Comparison of ENCODE assay signal across 27 mouse cellular contexts in genomic region chr2:66656430-66656829, GRCm38 (mm10). TPM values are rescaled to one million over a fixed set of nuclear protein-coding genes. Genes with fewer than 3 reads are reported as not detected.
DNase-seq lines count a peak whose midpoint lies in the region; ATAC-seq and TF ChIP-seq lines count a peak whose summit lies in the region.
"Had no signal": no experiment of that assay in that cellular context is flagged by ENCODE, and none has a peak within 500 bp of the region (broad histone marks: within the 10 kb centered on the region; RNA-seq: fewer than 3 reads in every experiment).

No protein-coding gene starts in this region.

- no peaks in the 10 kb centered on the region for H3K9me3 ChIP-seq in hindbrain, embryonic 11.5 days (ENCODE audit: control insufficient read depth, low read length)
- no peaks in the 10 kb centered on the region for H3K9me3 ChIP-seq in hindbrain, postnatal 0 days (ENCODE audit: low read length)
- peaks cover 20% of the 10 kb centered on the region for H3K9me3 ChIP-seq in megakaryocyte, embryonic 14.5 days
- H3K9me3 ChIP-seq: embryonic facial prominence, embryonic 13.5 days; embryonic facial prominence, embryonic 15.5 days; forebrain, embryonic 10.5 days; forebrain, embryonic 12.5 days had no signal

- H3ac ChIP-seq in C2C12 (ENCODE audit: control insufficient read depth, insufficient read length, low read depth) (no peak overlapping the region), myocyte (ENCODE audit: control insufficient read depth, insufficient read length) (no peak overlapping the region)

- H3K27me3 ChIP-seq in hindbrain, embryonic 11.5 days (ENCODE audit: control insufficient read depth, insufficient read depth, low read length), result no peaks in the 10 kb centered on the region
- H3K27me3 ChIP-seq in hindbrain, postnatal 0 days (ENCODE audit: insufficient read depth, low read length), result no peaks in the 10 kb centered on the region
- no peaks in the 10 kb centered on the region for H3K27me3 ChIP-seq in megakaryocyte, embryonic 14.5 days (replicated peaks)
- H3K27me3 ChIP-seq in C2C12 (ENCODE audit: control insufficient read depth, insufficient read depth, insufficient read length) (no peaks in the 10 kb centered on the region), myocyte (ENCODE audit: control insufficient read depth, insufficient read depth, insufficient read length) (no peaks in the 10 kb centered on the region)
- H3K27me3 ChIP-seq: embryonic facial prominence, embryonic 13.5 days; embryonic facial prominence, embryonic 15.5 days; forebrain, embryonic 12.5 days had no signal

- WGBS in hindbrain, embryonic 11.5 days, result 85% methylated on average over 3 of the region's 3 CpGs
- 94% methylated on average over 3 of the region's 3 CpGs for WGBS in hindbrain, postnatal 0 days

- no peak for TF ChIP-seq CTCF in hindbrain, postnatal 0 days (IDR thresholded peaks at IDR 0.05; ENCODE audit: low read depth)
- no peak for TF ChIP-seq CTCF in C2C12 (IDR thresholded peaks at IDR 0.05; ENCODE audit: control insufficient read depth, insufficient read depth, insufficient read length)

- ATAC-seq in hindbrain, embryonic 11.5 days (ENCODE audit: low FRiP score), result 0 out of 2 replicates have a peak, but pooled peaks have one; percentile 30
- ATAC-seq in hindbrain, postnatal 0 days, result no peak
- ATAC-seq in megakaryocyte, adult 5-6 weeks (ENCODE audit: poor library complexity, severe bottlenecking), result no peak
- ATAC-seq: forebrain, embryonic 14.5 days; forebrain, embryonic 16.5 days had no signal

- TF ChIP-seq POLR2A in myocyte (IDR thresholded peaks at IDR 0.05; ENCODE audit: insufficient read length, low read depth), result no peak

- no peaks in the 10 kb centered on the region for H3K4me1 ChIP-seq in hindbrain, embryonic 11.5 days (replicated peaks; ENCODE audit: control insufficient read depth, insufficient read depth, low read length)
- no peaks in the 10 kb centered on the region for H3K4me1 ChIP-seq in hindbrain, postnatal 0 days (ENCODE audit: insufficient read depth, low read length)
- H3K4me1 ChIP-seq in megakaryocyte, embryonic 14.5 days, result no peaks in the 10 kb centered on the region
- H3K4me1 ChIP-seq: embryonic facial prominence, embryonic 13.5 days; embryonic facial prominence, embryonic 15.5 days; forebrain, embryonic 10.5 days; forebrain, embryonic 12.5 days had no signal

- H3K4me2 ChIP-seq in hindbrain, embryonic 11.5 days (replicated peaks; ENCODE audit: low read depth, low read length), result no peak overlapping the region
- H3K4me2 ChIP-seq in hindbrain, postnatal 0 days (ENCODE audit: low read depth, low read length), result no peak overlapping the region
- H3K4me2 ChIP-seq in myocyte (ENCODE audit: low read depth), result no peak overlapping the region
- H3K4me2 ChIP-seq: embryonic facial prominence, embryonic 13.5 days; embryonic facial prominence, embryonic 15.5 days; forebrain, embryonic 12.5 days had no signal

- no peak for DNase-seq in hindbrain, embryonic 11.5 days (ENCODE audit: low spot score)
- DNase-seq in hindbrain, postnatal 0 days (ENCODE audit: low spot score), result no peak
- no peak for DNase-seq in cerebellum, adult 9-11 months
- DNase-seq in natural killer cell, adult 2 months (ENCODE audit: low spot score in 2 of 2), result no peak
- DNase-seq: adrenal gland, adult 2 months; adrenal gland, postnatal 14 days; adrenal gland, postnatal 36 days; B cell, adult 2 months; cerebellum, adult 11-12 months; cerebellum, adult 2 months; cerebellum, adult 9-10 months; cerebellum, postnatal 14 days; cerebellum, postnatal 36 days; embryo, embryonic 11 days had no signal

- no peaks in the 10 kb centered on the region for H3K79me2 ChIP-seq in C2C12 (ENCODE audit: control insufficient read depth, insufficient read depth)
- H3K79me2 ChIP-seq in myocyte (ENCODE audit: control insufficient read depth, insufficient read depth), result no peaks in the 10 kb centered on the region

- H3K36me3 ChIP-seq in hindbrain, embryonic 11.5 days (ENCODE audit: control insufficient read depth, insufficient read depth, low read length), result no peaks in the 10 kb centered on the region
- no peaks in the 10 kb centered on the region for H3K36me3 ChIP-seq in hindbrain, postnatal 0 days (ENCODE audit: insufficient read depth, low read length)
- no peaks in the 10 kb centered on the region for H3K36me3 ChIP-seq in megakaryocyte, embryonic 14.5 days (replicated peaks; ENCODE audit: low read length)
- H3K36me3 ChIP-seq in C2C12 (ENCODE audit: control insufficient read depth, insufficient read depth), result no peaks in the 10 kb centered on the region
- H3K36me3 ChIP-seq in myocyte (ENCODE audit: control insufficient read depth, insufficient read depth), result no peaks in the 10 kb centered on the region
- H3K36me3 ChIP-seq: embryonic facial prominence, embryonic 13.5 days; embryonic facial prominence, embryonic 15.5 days; forebrain, embryonic 10.5 days; forebrain, embryonic 12.5 days had no signal

- H3K4me3 ChIP-seq in hindbrain, embryonic 11.5 days (ENCODE audit: low read depth, low read length), result no peak overlapping the region
- H3K4me3 ChIP-seq in hindbrain, postnatal 0 days (ENCODE audit: low read length), result no peak overlapping the region
- peak overlapping the region; percentile 51 for H3K4me3 ChIP-seq in megakaryocyte, embryonic 14.5 days (replicated peaks)
- H3K4me3 ChIP-seq in C2C12 (ENCODE audit: insufficient read depth, poor library complexity, severe bottlenecking), result no peak overlapping the region
- no peak overlapping the region for H3K4me3 ChIP-seq in myocyte
- H3K4me3 ChIP-seq: embryonic facial prominence, embryonic 13.5 days; embryonic facial prominence, embryonic 15.5 days; erythroblast, embryonic 14.5 days; forebrain, embryonic 10.5 days; forebrain, embryonic 12.5 days had no signal

- H3K79me3 ChIP-seq in C2C12 (ENCODE audit: low read depth), result no peaks in the 10 kb centered on the region

- no peak overlapping the region for H3K27ac ChIP-seq in hindbrain, embryonic 11.5 days (ENCODE audit: low read depth, low read length)
- no peak overlapping the region for H3K27ac ChIP-seq in hindbrain, postnatal 0 days
- H3K27ac ChIP-seq: embryonic facial prominence, embryonic 13.5 days; embryonic facial prominence, embryonic 15.5 days; forebrain, embryonic 10.5 days; forebrain, embryonic 12.5 days had no signal

- no peak overlapping the region for H3K9ac ChIP-seq in hindbrain, embryonic 11.5 days (ENCODE audit: low read depth, low read length)
- no peak overlapping the region for H3K9ac ChIP-seq in hindbrain, postnatal 0 days (replicated peaks; ENCODE audit: low read length)
- H3K9ac ChIP-seq: embryonic facial prominence, embryonic 13.5 days; embryonic facial prominence, embryonic 15.5 days; forebrain, embryonic 12.5 days had no signal

TF ChIP-seq in C2C12, 6 proteins besides CTCF, POLR2A, EP300 and RAD21:
- TF ChIP-seq MYOD1 (IDR thresholded peaks at IDR 0.05; ENCODE audit: control insufficient read depth, insufficient read length, low read depth) (peak; percentile 98), FOSL1 (IDR thresholded peaks at IDR 0.05; ENCODE audit: insufficient read depth, low read length, poor library complexity, severe bottlenecking) (no peak), MAX (IDR thresholded peaks at IDR 0.05) (no peak), CEBPB (IDR thresholded peaks at IDR 0.05; ENCODE audit: low read depth) (no peak), USF1 (IDR thresholded peaks at IDR 0.05; ENCODE audit: low read depth) (no peak), MYOG (IDR thresholded peaks at IDR 0.05; ENCODE audit: control insufficient read depth, extremely low read depth, insufficient read length) (no peak)

TF ChIP-seq in myocyte, 11 proteins besides CTCF, POLR2A, EP300 and RAD21:
- TF ChIP-seq MYOD1 (IDR thresholded peaks at IDR 0.05; ENCODE audit: control insufficient read depth in 1 of 3, insufficient read length in 2 of 3, low read depth in 2 of 3) (peak in 2 of 3 experiments; percentile 97 to 98), E2F4 (IDR thresholded peaks at IDR 0.05; ENCODE audit: insufficient read depth) (no peak), REST (IDR thresholded peaks at IDR 0.05; ENCODE audit: insufficient read depth, insufficient read length) (no peak), CEBPB (IDR thresholded peaks at IDR 0.05; ENCODE audit: insufficient read depth, poor library complexity, severe bottlenecking) (no peak), TCF3 (IDR thresholded peaks at IDR 0.05; ENCODE audit: insufficient read length, low read depth) (peak; percentile 34), SRF (IDR thresholded peaks at IDR 0.05; ENCODE audit: control insufficient read depth, insufficient read length, low read depth) (no peak), POLR2AphosphoS2 (IDR thresholded peaks at IDR 0.05; ENCODE audit: insufficient read length, low read depth) (no peak)

RNA-seq across cellular contexts. Expression of gene Scn9a, which starts 21.7 kb away (rescaled TPM):
- 3.7 and 6.0 TPM in 2 replicates for polyA plus RNA-seq in hindbrain, embryonic 11.5 days (2014; fragmentation: Nextera tagmentation; extraction: Ambion mirVana)
- total RNA-seq in hindbrain, postnatal 0 days (2014; rRNA removed), result 5.8 and 6.5 TPM in 2 replicates
- polyA plus RNA-seq in hindbrain, postnatal 0 days (2015; fragmentation: Nextera tagmentation; extraction: Ambion mirVana), result 10.1 and 11.2 TPM in 2 replicates
- not detected in 2 replicates for polyA plus RNA-seq in megakaryocyte, embryonic 14.5 days (2012; ENCODE audit: insufficient read depth, low replicate concordance)
- total RNA-seq in megakaryocyte, adult 5-6 weeks (2015), result not detected in 2 replicates
- total RNA-seq in megakaryocyte, adult 5-6 weeks (2017), result not detected in 2 replicates
- polyA plus RNA-seq in C2C12 (2012; fragmentation: generic; extraction: Trizol) (0.29 TPM), myocyte (2012; fragmentation: generic; extraction: Trizol) (0.22 TPM)
- total RNA-seq: common myeloid progenitor, adult 5-6 weeks; MEL had no signal
- polyA plus RNA-seq: adrenal gland, adult 2 months; erythroblast, embryonic 14.5 days had no signal
